Mouse (Mus musculus): Measurements from ENCODE around the gene Hmga1b.
"Not testable (repeated sequence)": the region's sequence is repeated elsewhere in the genome, so short reads cannot be mapped to it uniquely, and the experiment has no call there.

Gene Hmga1b

DNA sequence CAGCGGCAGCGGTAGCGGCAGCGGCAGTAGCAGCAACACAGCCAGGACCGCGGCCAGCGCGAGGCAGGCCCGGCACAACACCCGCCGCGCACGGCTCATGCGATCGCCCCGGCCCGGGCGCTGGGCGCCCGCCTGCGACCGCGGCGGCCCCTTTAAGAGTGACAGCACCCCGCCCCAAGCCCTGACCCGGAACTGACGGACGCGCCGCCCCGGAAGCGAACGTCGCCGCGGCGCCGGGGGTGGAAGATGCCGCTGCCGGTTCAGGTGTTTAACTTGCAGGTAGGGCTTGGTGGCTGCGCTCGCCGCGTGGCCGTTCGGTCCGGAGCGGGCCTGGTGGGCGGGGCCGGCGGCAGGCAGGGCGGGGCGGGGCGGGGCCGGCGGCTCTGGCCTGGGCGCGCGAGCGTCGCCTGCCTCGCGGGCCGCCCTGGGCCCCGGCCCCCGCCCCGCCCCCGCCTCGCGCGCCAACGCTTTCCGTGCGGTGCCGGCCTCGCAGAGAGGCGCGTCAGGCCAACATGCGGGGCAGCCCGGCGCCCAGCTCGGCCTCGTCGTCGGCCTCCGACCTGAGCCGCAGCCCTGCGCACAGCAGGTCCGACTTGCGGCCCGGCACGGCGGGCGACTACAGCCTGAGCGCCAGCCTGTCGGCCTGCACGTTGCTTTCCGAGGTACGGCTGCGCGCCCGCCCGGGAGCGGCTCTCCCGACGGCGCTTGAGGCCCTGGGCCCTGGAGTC, 21.6 kb downstream of the Hmga1b start, which contains the start of the genes Rfng and Gps1:
Gene Rfng, minus strand, starts transcription at position 144 of the 728 bp plus-strand sequence.
Gene Gps1, plus strand, starts transcription at position 209 of the 728 bp plus-strand sequence.
- peak; percentile 84 to 85 for DNase-seq

DNA sequence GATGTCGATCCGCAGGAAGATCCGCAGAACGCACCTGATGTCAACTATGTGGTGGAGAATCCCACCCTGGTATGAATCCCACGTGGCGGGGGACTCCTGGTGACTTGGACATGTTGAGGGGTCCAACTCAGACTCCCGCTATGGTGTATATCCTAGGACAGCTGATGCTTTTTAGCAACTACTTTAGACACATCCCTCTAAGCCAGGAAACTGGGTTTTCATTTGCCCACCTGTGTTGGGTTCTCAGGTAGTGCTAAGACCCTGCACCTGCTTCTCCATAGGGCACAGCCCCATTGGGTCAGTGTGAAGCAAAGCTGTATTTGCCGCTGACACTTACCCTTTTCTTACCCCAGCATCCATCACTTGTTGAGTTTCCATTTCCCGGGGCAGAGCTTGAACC, 22.6 kb downstream of the Hmga1b start:
- no peak for DNase-seq

DNA sequence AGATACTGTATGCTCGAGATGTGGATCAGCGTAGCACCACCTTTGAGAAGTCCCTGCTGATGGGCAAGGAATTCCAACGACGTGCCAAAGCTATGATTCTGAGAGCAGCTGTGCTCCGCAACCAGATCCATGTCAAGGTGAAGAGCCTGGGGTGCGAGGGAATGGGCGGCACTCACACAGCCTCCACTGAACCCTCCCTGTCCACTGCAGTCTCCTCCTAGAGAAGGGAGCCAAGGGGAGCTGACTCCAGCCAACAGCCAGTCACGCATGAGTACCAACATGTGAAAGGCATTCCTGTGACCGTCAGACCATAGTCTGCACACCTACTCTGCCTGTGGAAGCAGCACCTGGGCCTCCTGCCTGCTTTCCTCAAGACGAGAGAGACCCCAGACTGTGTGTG, 25.9 kb downstream of the Hmga1b start:
- not testable (repeated sequence) for DNase-seq

DNA sequence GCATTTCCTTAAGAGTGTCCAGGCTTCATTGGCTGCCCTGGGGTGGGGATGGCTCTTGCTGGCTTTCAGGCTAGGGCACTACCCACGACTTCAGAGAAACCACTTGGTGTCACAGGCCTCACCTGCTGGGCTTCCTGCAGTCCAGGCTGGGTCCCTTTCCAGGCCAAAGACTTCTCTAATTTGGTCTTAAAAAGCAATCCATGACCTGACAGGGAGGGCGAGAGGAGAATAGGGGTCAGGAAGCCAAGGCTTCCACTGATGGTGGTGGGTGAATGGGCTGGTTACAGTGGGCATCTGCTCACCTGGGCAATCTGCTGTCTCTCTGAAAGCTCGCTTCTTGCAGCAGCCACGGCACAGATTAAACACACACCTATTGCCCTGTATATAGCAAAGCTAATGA, 26.8 kb downstream of the Hmga1b start:
- DNase-seq, result no peak

DNA sequence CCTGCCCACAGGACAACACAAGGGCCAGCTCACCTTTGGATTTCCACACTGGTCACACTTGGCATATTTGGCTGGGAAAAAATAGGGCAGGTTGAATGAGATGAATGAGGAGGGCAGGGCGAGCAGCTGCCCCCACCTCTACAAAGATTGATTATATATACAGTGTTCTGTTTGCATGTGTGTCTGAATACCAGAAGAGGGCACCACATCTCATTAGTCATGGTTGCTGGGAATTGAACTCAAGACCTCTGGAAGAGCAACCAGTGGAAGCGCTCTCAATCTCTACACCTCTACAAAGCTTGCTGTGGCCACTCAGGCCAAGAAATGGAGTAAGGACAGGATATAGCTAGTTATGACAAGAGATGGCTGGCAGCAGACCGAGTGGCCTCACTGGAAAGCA, 27.2 kb downstream of the Hmga1b start:
- no peak for DNase-seq

DNA sequence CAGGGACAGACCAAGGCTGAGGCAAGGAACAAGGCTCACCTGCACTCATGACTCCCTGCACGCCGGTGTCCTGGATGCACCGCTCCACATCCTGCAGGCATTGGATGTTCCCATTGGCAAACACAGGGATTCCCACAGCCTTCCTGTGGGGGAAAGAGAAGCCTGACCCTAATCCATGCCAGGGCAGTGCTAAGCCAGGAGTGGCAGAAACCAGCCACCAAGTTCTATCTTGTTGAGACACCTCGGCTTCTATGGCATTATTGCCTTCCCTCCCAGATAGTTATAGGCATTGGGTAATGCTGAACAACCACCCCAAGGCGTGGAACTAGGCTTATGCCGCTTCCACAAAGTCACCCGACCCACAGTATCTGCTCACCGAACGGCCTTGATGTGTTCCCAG, 30.1 kb downstream of the Hmga1b start:
- no peak for DNase-seq

DNA sequence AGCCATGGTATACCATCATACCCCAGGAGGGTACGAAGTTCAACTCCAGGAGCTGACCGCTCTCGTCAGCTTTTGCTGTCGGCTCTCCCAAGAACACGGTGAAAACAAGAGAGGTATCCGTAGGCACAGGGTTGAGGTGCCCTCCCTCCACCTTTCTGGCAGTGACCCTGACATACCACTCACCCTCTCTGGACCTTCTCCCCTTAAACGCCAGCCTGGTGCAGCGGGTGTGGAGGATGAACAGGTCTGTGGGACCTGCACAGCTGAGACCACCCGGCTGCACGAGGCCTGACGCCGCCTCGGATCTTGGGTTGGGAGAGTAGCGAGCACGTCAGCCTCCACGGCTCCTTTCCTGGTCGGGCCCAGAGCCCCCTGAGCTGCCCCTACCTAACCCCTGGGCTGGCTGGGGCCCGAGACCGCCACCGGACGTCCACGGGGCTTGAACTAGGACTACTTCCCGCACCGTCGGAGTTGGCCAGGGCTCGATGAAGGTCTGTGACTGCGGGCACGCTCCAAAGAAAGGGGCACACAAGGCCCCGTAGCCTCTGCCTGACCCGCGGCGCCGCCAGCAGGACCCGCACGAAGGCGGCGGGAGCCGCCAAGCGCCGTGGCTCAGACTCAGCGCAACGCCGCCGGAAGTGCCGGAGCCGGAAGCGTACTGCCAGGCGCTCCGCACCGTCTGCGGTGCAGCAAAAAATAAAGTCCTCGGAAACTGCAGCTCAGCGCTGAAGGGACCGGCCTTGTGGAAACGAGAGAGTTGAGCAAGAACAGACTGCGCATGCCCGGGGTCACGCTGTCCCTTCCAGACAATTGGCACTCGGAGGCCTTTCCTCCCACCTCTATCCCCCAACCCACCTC, 33.4 kb downstream of the Hmga1b start, which contains the start of gene Dus1l:
Gene Dus1l, minus strand, starts transcription at position 648 of the 858 bp plus-strand sequence.
- peak; percentile 95 to 99 for DNase-seq

DNA sequence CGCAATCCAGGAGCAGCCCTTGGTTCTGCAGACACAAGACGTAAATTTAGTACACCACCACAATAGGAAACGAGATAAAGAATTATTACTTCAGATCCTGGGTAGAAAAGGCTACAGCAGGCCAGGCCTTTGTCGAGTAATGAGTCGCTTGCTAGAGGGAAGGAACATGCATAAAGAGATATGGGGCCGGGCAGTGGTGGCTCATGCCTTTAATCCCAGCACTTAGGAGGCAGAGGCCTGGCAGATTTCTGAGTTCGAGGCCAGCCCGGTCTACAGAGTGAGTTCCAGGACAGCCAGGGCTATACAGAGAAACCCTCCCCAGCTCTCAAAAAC, 34.0 kb downstream of the Hmga1b start:
- no peak for DNase-seq

DNA sequence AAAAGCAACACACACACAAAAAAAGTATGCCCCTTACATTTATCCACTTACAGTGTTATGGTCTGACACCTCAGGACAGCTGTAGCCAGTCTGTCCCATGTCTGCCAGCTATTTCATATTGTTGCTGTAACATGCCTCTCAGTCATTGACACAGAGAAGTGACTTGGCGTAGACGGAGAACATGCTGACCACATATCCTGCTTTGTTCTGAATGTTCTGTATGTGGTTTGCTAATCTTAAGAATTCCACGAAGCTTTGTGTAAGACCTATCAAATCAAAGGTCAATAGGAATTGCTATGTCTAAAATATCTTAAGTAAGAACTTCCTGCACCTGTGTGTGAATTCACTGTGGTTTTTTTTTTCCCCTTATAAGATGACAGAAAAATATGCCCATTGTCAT, 35.6 kb downstream of the Hmga1b start:
- DNase-seq, result no peak

DNA sequence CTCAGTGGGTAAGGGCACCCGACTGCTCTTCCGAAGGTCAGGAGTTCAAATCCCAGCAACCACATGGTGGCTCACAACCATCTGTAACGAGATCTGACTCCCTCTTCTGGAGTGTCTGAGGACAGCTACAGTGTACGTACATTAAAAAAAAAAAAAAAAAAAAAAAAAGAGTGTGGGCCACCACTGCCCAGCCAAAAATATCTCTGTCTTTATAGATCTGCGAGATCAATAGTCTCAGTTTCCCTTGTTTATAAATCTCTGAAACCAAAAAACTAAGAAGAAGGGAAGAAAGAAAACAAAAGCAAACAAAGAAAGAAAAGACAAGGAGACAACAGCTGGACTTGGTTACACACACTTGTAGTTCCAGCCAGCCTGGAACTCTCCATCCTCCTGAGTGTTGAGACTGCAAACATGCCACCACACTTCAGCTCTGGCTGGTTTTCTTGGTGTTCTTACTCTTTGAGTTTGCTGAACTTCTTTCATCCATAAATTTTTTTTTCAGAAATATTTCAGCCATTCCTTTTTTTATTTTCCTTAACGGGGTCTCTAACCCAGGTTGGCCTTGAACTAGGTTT, 36.8 kb downstream of the Hmga1b start:
- DNase-seq, result no peak

DNA sequence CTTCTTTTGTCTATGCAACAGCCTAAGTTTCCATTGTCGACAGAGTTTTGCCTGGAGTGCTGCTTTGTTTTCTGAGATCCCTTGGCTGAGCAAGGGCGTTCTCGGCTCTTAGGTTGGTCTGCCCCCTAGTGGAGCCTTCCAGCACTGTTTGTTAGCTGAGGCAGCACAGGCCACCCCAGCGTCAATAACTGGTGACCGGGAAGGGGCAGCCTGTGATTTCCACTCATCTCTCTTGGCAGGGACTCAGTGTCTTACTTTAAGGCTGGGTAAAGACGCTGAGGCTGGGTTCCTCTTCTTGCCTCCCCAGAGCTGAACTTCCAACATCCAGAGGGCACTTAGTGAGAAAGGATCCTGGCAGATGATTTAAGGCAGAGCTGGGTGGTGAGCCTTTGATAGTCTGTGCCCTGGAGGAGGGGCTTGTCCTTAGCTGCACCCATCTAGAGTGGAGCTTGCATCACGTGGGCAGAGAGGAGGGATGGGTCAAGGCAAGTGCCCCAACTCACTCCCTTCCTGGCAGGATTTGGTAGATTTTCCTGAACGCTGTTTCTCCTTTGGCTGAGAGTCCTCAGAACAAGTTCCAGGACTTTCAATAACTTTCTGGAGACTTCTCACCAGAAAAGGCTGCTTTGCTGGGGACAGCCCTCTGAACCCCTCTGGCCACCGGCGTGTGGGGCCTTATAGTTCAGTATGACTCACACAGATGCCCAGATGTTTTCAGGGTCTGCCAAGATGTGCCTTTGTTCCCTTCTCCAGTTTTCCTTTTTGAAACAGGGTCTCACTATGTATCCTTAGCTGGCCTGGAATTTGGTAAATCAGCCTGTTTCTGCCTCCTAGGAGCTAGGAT, 37.7 kb downstream of the Hmga1b start:
- DNase-seq, result peak; percentile 72 to 81

DNA sequence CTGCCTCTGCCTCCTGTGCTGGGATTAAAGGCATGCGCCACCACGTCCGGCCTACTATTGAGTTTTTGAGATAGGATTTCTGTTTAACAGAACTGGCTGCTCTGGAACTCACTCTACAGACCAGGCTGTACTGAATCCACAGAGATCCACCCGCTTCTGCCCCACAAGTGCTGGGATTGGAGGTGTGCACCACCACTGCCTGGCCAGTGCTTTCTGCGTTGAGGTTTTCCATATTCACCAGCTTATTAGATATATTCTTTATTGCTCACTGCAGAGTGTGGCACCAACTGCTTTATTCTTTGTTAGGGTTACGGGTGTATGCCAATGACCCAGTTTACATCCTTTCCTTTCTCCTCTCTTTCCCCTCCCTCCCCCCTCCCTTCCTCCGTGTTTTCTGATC, 41.7 kb downstream of the Hmga1b start:
- DNase-seq, result no peak

DNA sequence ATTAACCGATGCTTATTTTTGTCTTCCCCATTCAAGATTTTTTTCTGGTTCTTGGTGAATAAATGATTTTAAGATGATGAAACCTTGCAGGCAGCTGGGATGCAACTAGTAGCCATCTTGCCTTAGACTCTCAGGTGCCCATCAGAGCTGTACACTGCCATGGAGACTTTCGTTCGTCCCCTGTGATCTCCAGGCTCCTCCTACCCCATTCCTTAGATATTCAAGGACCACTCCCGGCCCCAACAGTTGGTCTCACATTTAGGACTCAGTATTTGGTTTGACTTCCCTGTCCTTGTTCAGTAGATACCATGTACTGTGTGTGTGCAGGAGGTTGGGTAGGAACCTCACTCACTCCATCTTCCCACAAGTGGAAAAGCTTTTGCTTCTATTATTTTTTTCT, 42.2 kb downstream of the Hmga1b start:
- DNase-seq, result no peak

DNA sequence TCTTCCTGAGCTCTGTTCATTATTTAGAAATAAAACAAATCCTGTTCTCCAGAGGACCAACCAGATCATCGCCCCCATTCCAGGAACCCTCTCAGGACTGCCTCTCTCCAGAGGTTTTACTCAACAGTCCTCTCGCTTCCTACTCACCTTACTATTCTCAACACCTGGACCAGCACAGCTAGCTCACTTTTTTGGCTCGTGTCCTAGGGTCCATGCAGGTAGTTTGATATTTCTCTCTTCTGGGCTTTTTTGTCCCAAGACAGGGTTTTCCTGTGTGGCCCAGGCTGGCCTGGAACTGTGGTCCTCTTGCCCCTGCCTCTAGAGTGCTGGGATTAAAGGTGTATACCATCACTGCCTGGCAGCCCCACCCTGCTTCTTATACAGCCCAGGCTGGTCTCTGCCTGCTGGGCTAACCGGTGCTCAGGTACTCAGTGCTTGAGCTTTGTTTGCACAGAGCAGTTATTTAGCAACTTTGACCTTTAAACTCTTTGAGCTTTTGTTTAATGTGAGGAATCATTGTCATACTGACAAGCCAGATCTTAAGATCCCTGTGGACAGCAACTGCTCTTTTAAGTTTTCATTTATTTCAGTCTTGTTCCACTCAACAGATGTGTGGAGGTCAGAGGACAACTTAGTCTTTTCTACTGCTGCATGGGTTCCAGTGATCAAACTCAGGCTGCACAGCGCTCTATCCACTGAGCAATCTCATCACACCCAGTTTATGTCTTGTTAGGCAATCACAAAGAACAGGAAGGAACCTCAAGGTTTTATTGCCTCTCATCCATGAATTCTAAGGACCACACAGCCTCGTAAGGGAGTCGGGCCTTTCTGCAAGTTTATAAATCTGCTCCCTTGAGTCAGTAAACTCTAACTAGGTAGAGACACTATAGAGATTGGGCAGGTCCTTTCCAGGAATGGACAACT, 43.0 kb downstream of the Hmga1b start:
- DNase-seq, result no peak

DNA sequence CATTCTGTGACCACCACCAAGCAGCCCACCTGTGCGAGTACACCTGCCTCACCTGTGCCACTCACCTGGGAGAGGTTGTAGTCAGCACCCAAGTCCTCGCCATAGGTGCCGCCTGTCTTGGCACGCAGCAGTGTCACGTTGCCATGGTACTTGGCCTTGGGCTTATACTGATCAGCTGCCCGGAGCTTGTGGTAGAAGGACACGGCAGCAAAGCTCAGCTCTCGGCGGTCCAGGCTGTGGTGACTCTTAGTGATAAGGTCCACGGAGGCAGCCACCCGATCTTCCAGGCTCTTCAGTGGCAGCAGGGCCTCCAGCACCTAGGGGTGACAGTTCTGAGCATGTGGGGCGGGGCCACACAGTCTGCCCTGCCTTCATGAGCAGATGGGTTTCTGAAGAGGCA, 45.4 kb downstream of the Hmga1b start:
- DNase-seq, result no peak

DNA sequence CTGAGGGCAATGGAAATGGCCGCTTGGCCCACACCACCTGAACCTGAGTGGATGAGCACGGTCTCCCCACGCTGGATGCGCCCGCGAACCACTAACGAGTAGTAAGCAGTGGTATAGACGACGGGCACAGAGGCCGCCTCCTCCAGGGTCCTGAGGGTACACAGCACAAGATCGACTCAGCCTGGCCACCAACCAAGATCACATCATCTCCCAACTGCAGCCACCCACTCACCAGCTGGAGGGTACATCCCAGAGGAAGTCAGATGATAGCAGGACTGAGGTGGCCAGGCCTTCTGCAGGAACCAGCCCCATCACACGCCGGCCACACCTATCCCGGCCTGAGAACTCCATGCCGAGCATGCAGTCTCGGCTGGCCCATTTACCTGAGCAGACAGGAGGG, 49.5 kb downstream of the Hmga1b start:
- no peak for DNase-seq
